Mouse (Mus musculus) CD8-positive naive resting alpha-beta T cell, adult 2 months (primary cell): ENCODE data around the gene Cd302.

Experiments used
- DNase-seq, 2 experiments: peaks; one replicate each; pipeline ENCODE4 v3.0.0; 2022; ENCODE audit warnings: low read depth in 2 of 2, low spot score in 2 of 2

Cd302 gene

GRCm38 (mm10) chr2:60284467-60284821, at the start of gene Cd302:
Gene Cd302 (minus strand): TSS chr2:60284488.
- DNase-seq = no peak

- DNase-seq = no peak
Observed at GRCm38 (mm10) chr2:60328641-60329040, 44.4 kb upstream of the Cd302 start.

- DNase-seq = no peak
Observed at GRCm38 (mm10) chr2:60327581-60327980, 43.3 kb upstream of the Cd302 start.

DNA sequence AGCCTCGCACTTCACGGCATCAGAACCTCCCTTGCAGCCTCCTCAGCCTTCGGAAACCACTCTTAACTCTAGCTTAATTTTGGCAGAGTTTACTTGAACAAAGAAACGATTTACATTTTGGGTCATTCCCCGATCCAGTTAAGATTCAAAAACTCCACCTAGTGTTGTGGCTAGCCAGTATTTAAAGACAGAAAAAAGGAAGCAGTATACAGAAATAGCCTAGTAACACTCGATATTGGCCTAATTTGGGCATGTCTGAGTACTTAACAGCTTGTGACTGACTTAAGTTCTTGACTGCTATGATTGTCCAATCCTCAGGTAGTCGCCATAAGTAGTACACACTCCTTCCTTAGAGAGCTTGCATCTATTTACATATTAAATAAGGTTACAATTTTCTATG, 42.7 kb upstream of the Cd302 start:
- no peak for DNase-seq

- peak; percentile 4 to 10 for DNase-seq
Observed at GRCm38 (mm10) chr2:60323411-60323810, 39.1 kb upstream of the Cd302 start.

- no peak for DNase-seq
Observed at GRCm38 (mm10) chr2:60322031-60322726, 37.9 kb upstream of the Cd302 start.

GRCm38 (mm10) chr2:60303796-60304195, 19.5 kb upstream of the Cd302 start:
- DNase-seq = no peak

GRCm38 (mm10) chr2:60299323-60299722, 15.0 kb upstream of the Cd302 start:
- no peak for DNase-seq

- no peak for DNase-seq
Observed at GRCm38 (mm10) chr2:60298266-60298665, 14.0 kb upstream of the Cd302 start.

DNA sequence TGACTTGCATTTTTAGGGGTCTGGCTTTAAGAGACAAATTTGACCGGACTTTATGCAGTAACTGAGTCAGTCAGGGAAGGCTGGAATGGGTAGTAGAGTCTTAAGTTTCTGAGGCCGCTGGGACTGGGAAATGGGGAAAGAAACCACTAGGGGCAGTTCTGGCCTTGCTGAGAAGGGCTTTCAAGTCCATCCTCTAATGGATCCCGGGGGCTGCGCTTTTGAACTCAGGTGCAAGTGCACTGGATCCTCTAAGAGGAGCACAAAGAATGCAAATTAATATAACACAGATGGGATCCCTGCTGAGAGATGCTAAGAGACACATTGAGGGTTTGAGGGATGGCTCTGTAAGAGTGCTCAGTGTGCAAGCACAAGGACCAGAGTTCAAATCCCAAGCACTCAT, 7.1 kb upstream of the Cd302 start:
- no peak for DNase-seq

DNA sequence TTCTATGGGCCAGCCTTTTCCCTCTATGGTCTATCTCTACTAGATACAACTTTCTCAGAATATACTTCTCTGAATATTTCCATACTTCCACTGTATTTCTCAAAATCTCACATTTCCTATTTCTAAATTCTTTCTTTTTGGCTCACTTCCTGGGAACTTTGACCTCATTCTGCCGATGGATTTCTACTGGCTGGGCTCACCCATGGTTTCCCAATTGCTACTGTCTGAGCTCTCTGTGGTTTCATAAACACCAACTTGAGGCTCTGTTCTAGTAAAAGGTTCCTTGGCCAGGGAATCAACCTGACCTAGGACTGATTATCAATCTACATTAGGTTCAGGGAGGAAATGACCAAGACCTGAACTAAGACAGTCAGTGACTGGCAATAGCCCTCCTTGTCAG, 5.2 kb upstream of the Cd302 start:
- no peak for DNase-seq

DNA sequence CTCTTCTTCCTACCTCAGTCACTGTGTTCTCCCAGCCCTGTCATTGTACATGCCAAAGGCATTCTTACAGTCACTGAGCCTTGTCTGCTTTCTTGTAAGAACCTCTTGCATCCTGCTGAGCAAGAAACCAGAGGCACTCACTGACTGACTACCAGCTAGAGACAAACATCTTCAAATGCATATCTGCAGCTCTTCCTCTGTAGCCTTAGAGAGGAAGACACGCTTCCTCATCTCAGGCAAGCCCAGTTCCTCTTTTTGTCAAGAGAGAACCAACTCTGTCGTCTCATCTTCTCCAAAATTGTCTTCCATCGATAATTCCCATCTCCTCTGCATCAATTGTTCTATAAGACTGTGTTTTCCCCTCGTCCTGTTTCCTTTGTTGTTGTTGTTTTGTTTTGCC, 4.3 kb upstream of the Cd302 start:
- DNase-seq = no peak

GRCm38 (mm10) chr2:60285107-60285617, 874 bp upstream of the Cd302 start:
- no peak for DNase-seq

- DNase-seq = peak in 1 of 2 experiments; percentile 23
Observed at GRCm38 (mm10) chr2:60283751-60284466, 379 bp downstream of the Cd302 start.

DNA sequence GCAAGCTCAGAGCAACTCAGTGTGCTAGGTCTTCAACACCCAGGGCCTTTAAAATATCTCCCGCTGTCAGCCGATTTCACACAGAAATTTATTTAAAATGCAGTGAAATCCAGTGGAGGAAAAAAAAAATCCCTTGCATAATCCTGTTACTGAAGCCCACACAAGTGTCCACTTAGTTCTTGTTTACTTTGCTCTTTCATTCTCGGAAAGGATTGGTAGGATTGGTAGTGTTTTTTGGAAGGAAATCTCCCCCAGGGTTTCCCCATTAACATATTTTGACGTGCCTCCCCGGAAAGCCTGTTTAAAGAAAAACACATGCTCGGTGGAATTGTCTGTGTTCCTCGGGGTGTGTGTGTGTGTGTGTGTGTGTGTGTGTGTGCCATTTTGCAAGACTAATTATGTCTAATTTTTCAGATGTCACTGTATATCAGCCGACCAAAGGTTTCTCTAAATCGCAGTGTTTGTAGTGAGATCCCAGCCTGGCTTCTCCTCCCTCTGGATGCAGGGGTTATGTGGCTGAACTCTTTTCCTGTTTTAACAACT, 1.0 kb downstream of the Cd302 start:
- no peak for DNase-seq

DNA sequence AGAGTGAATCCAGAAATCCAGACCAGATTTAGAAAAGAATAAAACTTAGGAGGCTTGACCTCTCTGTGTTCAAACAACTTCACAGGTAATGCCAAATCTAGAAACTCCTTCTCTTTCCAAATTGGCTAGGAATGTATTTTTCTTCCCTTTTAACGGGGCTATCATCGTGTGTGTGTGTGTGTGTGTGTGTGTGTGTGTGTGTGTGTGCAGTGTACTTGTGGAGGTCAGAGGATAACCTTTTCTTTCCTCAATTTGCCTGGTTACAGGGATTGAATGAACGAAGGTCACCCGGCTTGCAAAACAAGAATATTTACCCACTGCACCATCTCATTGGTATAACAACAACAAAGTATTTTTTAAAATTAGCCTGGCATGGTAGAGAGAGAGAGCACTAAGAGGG, 1.7 kb downstream of the Cd302 start:
- DNase-seq = no peak

DNA sequence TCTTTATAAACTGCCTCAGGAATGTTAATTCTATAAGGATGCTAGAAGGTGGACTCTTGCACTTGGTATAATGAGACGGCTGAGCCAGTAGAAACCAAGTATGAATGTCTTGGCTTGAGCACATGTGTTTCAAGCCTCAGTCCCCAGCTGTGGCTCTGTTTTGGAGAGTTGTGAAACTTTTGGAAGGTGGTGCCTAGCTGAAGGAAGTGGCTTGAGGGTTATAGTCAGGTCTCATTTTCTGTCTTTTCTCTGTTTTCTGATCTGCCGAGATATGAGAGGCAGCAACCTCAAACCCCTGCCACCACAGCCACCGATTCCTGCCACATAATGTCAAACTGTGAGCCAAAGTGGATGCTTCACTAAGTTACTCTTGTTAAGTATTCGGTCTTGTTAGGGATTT, 5.7 kb downstream of the Cd302 start:
- peak in 1 of 2 experiments; percentile 24 for DNase-seq

DNA sequence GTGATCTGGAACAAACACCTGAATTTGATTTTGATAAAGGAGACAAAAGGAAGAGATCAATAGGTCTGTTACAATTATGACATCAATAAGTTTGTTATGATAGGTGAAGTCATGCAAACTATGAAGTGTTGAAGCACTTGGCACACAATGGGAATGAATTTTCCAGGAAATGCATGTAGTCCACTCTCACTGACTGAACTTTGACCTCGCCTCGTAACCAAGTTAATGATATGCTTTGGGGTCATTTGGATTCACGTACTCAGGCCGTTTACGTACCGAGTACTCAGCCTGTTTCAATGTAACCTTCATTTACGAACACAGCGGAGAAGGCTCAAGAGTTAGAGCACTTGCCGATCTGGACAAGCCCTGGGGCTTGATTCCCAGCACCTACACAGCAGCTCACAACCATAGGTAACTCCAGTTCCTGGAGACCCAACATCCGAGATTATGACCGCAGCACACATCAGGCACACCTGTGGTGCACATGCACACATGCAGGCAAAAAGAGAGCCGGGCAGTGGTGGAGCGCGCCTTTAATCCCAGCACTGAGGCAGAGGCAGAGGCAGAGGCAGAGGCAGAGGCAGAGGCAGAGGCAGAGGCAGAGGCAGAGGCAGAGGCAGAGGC, 14.3 kb downstream of the Cd302 start:
- no peak for DNase-seq

- no peak for DNase-seq
Observed at GRCm38 (mm10) chr2:60267567-60267966, 16.7 kb downstream of the Cd302 start.

DNA sequence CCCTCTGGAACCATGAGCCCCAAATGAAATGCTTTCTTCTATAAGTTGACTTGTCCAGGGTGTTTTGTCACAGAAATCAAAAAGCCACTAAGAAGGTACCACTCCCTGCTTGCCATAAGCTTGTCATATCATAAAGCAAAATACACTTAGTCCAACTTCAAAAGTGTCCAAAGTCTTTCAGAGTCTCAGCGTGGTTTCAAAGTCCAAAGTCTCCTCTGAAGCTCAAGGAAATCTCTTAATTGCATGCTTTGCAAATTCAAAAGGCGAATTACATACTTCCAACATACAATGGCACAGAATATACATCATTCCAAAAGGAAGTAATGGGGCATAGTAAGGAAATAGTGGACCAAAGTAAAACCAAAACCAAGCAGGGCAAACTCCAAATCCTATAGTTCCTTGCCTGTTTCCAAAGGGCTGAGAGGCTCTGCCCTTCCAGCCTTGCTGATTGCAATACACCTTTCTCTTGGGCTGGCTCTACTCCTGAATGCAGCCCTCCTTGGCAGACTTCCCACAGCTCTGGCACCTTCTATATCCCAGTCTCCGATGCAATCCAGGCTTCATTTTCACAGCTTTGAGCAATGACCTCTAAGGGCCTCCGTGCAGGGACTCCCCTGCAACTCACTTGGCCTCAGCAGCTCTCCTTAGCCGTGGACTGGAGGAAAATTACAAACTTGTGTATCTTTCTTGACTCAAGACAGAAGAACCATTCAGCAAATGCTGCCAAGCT, 23.5 kb downstream of the Cd302 start:
- DNase-seq = no peak

DNA sequence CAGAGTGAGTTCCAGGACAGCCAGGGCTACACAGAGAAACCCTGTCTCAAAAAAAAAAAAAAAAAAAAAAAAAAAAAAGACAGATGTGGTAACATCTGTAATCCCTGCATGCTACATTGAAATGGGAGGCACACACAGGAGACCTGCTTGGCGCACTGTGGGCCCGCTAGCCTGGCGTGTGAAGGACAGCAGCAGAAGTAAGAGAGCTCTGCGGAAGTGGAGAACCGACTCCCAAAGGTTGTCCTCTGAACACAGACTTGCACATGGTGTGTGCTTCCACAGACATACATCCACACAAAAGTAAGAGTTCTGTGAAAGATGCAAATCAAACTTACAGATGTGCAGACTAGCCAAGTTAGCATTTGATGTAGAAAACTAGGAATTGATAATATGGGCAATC, 25.1 kb downstream of the Cd302 start:
- DNase-seq = no peak
